Mouse (Mus musculus) myocyte (in vitro differentiated cells): ENCODE measurements around the gene Gm21818. TPM values are rescaled to one million over a fixed set of nuclear protein-coding genes. Genes with fewer than 3 reads are reported as not detected.
"Not testable (repeated sequence)": the region's sequence is repeated elsewhere in the genome, so short reads cannot be mapped to it uniquely, and the experiment has no call there.

ENCODE experiments used
- H3K27me3 ChIP-seq: one replicate; pipeline ENCODE4 v1.6.1; 2011; ENCODE audit not compliant: control insufficient read depth, insufficient read depth, insufficient read length
- H3K36me3 ChIP-seq: one replicate; pipeline ENCODE4 v1.6.1; 2011; ENCODE audit not compliant: control insufficient read depth, insufficient read depth
- H3K4me2 ChIP-seq: one replicate; pipeline ENCODE4 v1.6.1; 2011; ENCODE audit warnings: low read depth, control low read depth
- H3K4me3 ChIP-seq: one replicate; pipeline ENCODE4 v1.5.1; 2011; ENCODE audit warnings: mild to moderate bottlenecking, control low read depth, moderate library complexity
- H3K79me2 ChIP-seq: one replicate; pipeline ENCODE4 v1.6.1; 2011; ENCODE audit not compliant: control insufficient read depth, insufficient read depth
- H3ac ChIP-seq: one replicate; pipeline ENCODE4 v1.6.1; 2011; ENCODE audit not compliant: control insufficient read depth, insufficient read length
- polyA plus RNA-seq: library from polyadenylated mRNA; unstranded; fragments of >200 nt; fragmentation: generic; extraction: Trizol; gene quantifications from one replicate; pipeline ENCODE4 v1.2.1, GENCODE M21; 2012; ENCODE audit warnings: missing spikeins

The Gm21818 gene
- not detected for polyA plus RNA-seq

DNA sequence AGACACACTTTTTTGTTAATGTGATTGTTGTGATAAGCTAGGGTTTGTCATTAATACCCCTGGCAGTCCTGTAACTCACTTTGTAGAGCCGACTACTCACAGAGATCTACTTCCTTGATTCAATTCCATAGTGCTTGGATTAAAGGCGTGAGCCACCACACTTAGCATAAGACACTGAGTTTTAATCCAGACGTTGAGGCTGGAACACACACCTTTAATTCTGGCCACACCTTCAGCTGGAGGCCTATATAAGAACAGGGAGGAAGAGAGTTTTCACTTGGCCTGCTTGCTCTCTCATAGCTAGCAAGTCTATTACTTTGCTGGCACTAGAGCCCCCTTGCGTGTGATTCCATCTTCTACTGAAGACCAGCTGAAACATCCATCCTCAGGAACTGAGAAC is at the start of gene Gm21818:
TSS of gene Gm21818 (plus strand) at position 301 of the 400 bp plus-strand sequence.
- H3K79me2 ChIP-seq, H3ac ChIP-seq, H3K36me3 ChIP-seq, H3K27me3 ChIP-seq, H3K4me2 ChIP-seq, H3K4me3 ChIP-seq: not testable (repeated sequence)

DNA sequence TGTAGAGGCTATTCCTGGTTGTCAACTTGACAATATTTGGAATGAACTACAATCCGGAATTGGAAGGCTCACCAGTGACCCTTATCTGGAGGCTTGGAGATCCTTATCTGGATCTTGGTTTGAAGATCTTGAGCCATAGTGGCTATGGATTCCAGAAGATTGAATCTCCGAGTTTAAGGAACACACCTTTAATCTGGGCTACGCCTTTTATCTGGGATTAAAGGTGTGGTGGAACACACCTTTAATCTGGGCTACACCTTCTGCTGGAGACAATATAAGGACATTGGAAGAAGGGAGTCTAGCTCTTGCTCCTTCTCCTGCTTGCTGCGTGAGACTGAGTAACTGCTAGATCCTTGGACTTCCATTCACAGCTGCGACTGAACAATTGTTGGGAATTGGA is 32.3 kb upstream of the Gm21818 start, which contains the start of gene Gm20767:
TSS of gene Gm20767 (plus strand) at position 301 of the 400 bp plus-strand sequence.
- not testable (repeated sequence) for H3K4me3 ChIP-seq, H3K79me2 ChIP-seq, H3K4me2 ChIP-seq, H3K36me3 ChIP-seq, H3K27me3 ChIP-seq, H3ac ChIP-seq

DNA sequence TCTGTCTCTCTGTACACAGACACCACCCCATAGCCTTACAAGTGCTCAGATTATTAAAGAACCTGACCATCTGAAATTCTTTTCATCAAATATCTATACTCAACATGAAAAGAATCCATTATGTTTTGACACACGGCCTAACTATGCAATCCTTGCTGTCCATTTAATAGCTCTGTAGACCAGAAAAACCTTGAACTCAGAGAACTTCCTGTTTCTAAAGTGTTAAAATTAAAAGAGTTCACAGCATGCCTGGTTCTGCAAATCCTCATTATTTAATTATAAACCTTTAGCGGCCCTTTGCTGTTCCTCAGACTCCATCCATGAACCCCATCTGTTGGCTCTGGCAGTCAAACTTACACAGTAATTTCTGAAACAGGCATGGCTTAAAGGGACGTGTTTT is 29.9 kb upstream of the Gm21818 start:
- not testable (repeated sequence) for H3ac ChIP-seq, H3K4me3 ChIP-seq, H3K36me3 ChIP-seq, H3K79me2 ChIP-seq, H3K4me2 ChIP-seq, H3K27me3 ChIP-seq

- H3K4me3 ChIP-seq, H3K36me3 ChIP-seq, H3K27me3 ChIP-seq, H3K4me2 ChIP-seq, H3K79me2 ChIP-seq, H3ac ChIP-seq: not testable (repeated sequence)
Measured at GRCm38 (mm10) chr13:120149660-120150407, 22.4 kb upstream of the Gm21818 start.

DNA sequence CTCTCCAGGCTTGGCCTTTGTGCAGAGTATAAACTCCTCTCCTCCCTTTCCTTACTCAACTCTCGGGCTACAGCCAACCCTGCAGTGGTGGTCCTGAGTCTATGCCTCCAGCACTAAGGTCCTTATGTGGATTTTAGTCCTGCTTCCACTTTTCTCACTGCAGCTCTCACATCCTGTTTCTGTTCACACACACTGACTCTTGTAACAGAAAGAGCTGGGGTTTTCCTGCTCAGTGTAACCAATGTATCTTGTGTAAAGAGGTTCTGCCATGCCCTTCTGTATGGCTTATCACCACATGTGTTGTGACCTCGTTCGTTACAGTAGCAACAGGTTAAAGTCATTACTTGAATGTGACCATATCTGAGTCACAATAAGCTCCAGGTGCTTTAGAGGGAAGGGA is 21.6 kb upstream of the Gm21818 start:
- H3K36me3 ChIP-seq = not testable (repeated sequence)

DNA sequence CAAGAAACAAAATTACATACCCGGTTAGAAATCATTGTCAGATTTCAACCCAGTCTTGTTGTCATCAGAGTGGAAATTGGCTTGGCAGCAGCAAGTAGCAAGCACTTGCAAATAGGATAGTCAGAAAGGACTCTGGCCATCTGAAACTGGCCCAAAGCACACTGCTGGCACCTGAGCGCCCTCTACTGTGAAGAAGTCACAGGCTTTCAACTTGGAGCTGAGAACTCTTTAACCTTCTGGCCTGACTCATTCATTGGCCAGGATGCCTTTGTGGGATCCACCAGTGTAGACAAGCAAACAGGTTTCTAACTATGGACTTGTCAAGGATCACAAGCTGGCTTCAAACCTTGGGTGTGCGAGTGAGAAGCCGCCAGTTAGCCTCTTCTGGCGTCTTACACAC is 3.9 kb upstream of the Gm21818 start:
- not testable (repeated sequence) for H3K4me2 ChIP-seq, H3K27me3 ChIP-seq, H3K36me3 ChIP-seq, H3K79me2 ChIP-seq, H3ac ChIP-seq, H3K4me3 ChIP-seq

More for the DNA sequence above, 21.6 kb upstream of the Gm21818 start:
- H3K79me2 ChIP-seq, H3K27me3 ChIP-seq, H3K4me2 ChIP-seq, H3ac ChIP-seq, H3K4me3 ChIP-seq: not testable (repeated sequence)

- H3K4me2 ChIP-seq, H3K79me2 ChIP-seq, H3K4me3 ChIP-seq, H3K36me3 ChIP-seq, H3ac ChIP-seq, H3K27me3 ChIP-seq: not testable (repeated sequence)
Measured at GRCm38 (mm10) chr13:120196189-120196821, 24.1 kb downstream of the Gm21818 start.

- not testable (repeated sequence) for H3K36me3 ChIP-seq, H3ac ChIP-seq, H3K79me2 ChIP-seq, H3K27me3 ChIP-seq, H3K4me3 ChIP-seq, H3K4me2 ChIP-seq
Measured at GRCm38 (mm10) chr13:120215847-120216246, 43.6 kb downstream of the Gm21818 start, which contains the start of gene Gm21762. TSS of gene Gm21762 (minus strand) at chr13:120215947.

DNA sequence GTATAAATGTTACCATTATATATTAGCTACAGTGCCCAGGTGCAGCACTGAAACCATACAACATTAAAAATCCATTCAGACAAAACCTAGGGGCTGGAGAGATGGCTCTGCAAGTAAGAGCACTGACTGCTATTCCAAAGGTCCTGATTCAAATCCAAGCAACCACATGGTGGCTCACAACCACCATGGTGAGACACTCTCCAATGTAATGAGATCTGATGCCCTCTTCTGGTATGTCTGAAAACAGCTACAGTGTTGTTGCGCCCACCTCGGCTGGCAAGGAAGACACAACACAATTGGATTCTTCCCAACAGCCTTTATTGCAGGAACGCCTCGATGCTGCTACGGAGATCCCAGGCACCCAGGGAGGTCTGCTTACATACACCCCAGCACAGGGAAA is 48.7 kb downstream of the Gm21818 start:
- not testable (repeated sequence) for H3ac ChIP-seq, H3K36me3 ChIP-seq, H3K4me2 ChIP-seq, H3K4me3 ChIP-seq, H3K27me3 ChIP-seq, H3K79me2 ChIP-seq

- H3K27me3 ChIP-seq, H3K79me2 ChIP-seq, H3K4me3 ChIP-seq, H3K36me3 ChIP-seq, H3ac ChIP-seq, H3K4me2 ChIP-seq: not testable (repeated sequence)
Measured at GRCm38 (mm10) chr13:120223012-120223659, 50.9 kb downstream of the Gm21818 start.
